Mouse (Mus musculus) limb, embryonic 14.5 days (tissue): ENCODE measurements around the gene Best2. TPM values are rescaled to one million over a fixed set of nuclear protein-coding genes. Genes with fewer than 3 reads are reported as not detected.
A peak's percentile ranks its signal among the peaks of the same experiment; 100 is the strongest.

Source experiments
- ATAC-seq: fragments of 200-750 bp; cut with Nextera tagmentation; 2 replicates; pipeline ENCODE4 v1.8.0; 2017; ENCODE audit warnings: low read depth, moderate number of reproducible peaks, moderate TSS enrichment; ENCODE audit not compliant: low FRiP score
- DNase-seq: peaks from one replicate; pipeline ENCODE4 v3.0.0-alpha.2; 2015; ENCODE audit warnings: low spot score
- H3K27ac ChIP-seq: fragments of 300-500 bp; sonication (generic); replicated peaks from 2 replicates; pipeline ENCODE4 v1.5.1; 2014; ENCODE audit warnings: low read depth, mild to moderate bottlenecking, low read length, moderate library complexity, mixed read lengths
- H3K27me3 ChIP-seq: fragments of 300-500 bp; sonication (generic); 2 replicates; pipeline ENCODE4 v1.6.1; 2014; ENCODE audit warnings: low read length, mixed read lengths; ENCODE audit not compliant: control insufficient read depth, insufficient read depth
- H3K36me3 ChIP-seq: fragments of 300-500 bp; sonication (generic); 2 replicates; pipeline ENCODE4 v1.6.1; 2014; ENCODE audit warnings: mild to moderate bottlenecking, low read length, moderate library complexity, mixed read lengths; ENCODE audit not compliant: control insufficient read depth, insufficient read depth
- H3K4me1 ChIP-seq: fragments of 300-500 bp; sonication (generic); 2 replicates; pipeline ENCODE4 v1.6.1; 2014; ENCODE audit warnings: antibody characterized with exemption, low read length, mixed read lengths; ENCODE audit not compliant: control insufficient read depth, insufficient read depth
- H3K4me2 ChIP-seq: fragments of 300-500 bp; sonication (generic); replicated peaks from 2 replicates; pipeline ENCODE4 v1.6.1; 2014; ENCODE audit warnings: low read depth, mild to moderate bottlenecking, low read length, moderate library complexity; ENCODE audit not compliant: severe bottlenecking
- H3K4me3 ChIP-seq: fragments of 300-500 bp; sonication (generic); replicated peaks from 2 replicates; pipeline ENCODE4 v1.5.1; 2014; ENCODE audit warnings: low read length
- H3K9ac ChIP-seq: fragments of 300-500 bp; sonication (generic); 2 replicates; pipeline ENCODE4 v1.6.1; 2014; ENCODE audit warnings: mild to moderate bottlenecking, low read depth, low read length, moderate library complexity; ENCODE audit not compliant: severe bottlenecking
- H3K9me3 ChIP-seq: fragments of 300-500 bp; sonication (generic); 2 replicates; pipeline ENCODE4 v1.6.1; 2016; ENCODE audit warnings: low read length; ENCODE audit not compliant: control insufficient read depth
- POLR2A ChIP-seq: fragments of 200-500 bp; IDR thresholded peaks from 2 replicates; pipeline ENCODE4 v1.8.0; 2012; ENCODE audit warnings: inconsistent platforms, mild to moderate bottlenecking, moderate library complexity, borderline replicate concordance; ENCODE audit not compliant: insufficient read depth, insufficient read length; ENCODE audit errors: extremely low read depth
- WGBS: fragments of 180-500 bp; shearing (Covaris S2); extraction: QIAGEN DNeasy Blood & Tissue Kit; methylation state at CpG from one replicate; pipeline ENCODE4 v1.1.7; 2014; 5-methylcytosine and 5-hydroxymethylcytosine counted together
- polyA plus RNA-seq, 2 experiments: library from polyadenylated mRNA; depleted of rRNA in 1 of 2; stranded (reverse) in 1 of 2; unstranded in 1 of 2; fragments of >200 nt; fragmentation: Nextera tagmentation in 1 of 2; extraction: Ambion mirVana in 1 of 2; gene quantifications; 2 replicates each; pipeline versions ENCODE4 v1.2.1 to v1.2.3; 2012 to 2014

Best2 gene
- polyA plus RNA-seq, 2 experiments: 0.15 TPM; not detected in 1

GRCm38 (mm10) chr8:84987388-84987787, 26.9 kb downstream of the Best2 start:
- no peak for TF ChIP-seq POLR2A
- no peak overlapping the region for H3K9ac ChIP-seq
- ATAC-seq: no peak
- no peak overlapping the region for H3K27ac ChIP-seq
- H3K4me1 ChIP-seq: peaks cover 23% of the 10 kb centered on the region
- no peak overlapping the region for H3K4me3 ChIP-seq
- H3K27me3 ChIP-seq: no peaks in the 10 kb centered on the region
- no peak for DNase-seq
- H3K4me2 ChIP-seq: no peak overlapping the region
- no peaks in the 10 kb centered on the region for H3K36me3 ChIP-seq
- no peaks in the 10 kb centered on the region for H3K9me3 ChIP-seq
- 81% methylated on average over 5 of the region's 5 CpGs for whole genome bisulfite sequencing

DNA sequence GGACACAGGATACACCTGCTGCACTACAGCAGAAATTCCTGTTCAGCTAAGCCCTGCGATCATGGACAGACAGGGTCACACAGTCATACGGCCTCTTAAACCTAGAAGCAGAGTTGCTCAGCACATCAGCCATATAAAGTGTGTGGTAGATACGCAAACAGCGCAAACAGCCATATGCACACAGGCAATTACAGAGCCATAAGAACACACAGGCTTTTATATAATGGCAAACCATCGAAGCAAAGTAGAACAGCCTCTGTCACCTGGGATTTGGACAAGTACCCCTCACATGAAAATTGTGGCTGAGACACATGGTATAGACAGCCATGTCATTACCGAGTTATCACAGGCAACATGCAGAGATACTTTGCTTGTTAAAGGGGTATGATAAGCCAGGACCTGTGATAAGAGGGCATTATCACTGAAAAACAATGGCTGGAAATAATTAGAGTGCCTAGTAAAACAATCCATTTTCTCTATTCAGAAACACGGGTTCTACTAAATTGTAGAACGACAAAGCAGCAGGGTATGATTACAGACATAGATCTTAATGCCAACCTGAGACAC, 27.9 kb downstream of the Best2 start:
- no peaks in the 10 kb centered on the region for H3K9me3 ChIP-seq
- H3K9ac ChIP-seq: peak overlapping the region; percentile 42
- H3K4me1 ChIP-seq: peaks cover 23% of the 10 kb centered on the region
- ATAC-seq (no peak), DNase-seq (no peak)
- H3K4me3 ChIP-seq: peak overlapping the region; percentile 37
- no peaks in the 10 kb centered on the region for H3K36me3 ChIP-seq
- WGBS: 20% methylated on average over 8 of the region's 8 CpGs
- H3K27ac ChIP-seq: no peak overlapping the region; the same call in 1 of the 2 replicates
- TF ChIP-seq POLR2A: no peak
- H3K27me3 ChIP-seq: no peaks in the 10 kb centered on the region
- peak overlapping the region; percentile 89 for H3K4me2 ChIP-seq

DNA sequence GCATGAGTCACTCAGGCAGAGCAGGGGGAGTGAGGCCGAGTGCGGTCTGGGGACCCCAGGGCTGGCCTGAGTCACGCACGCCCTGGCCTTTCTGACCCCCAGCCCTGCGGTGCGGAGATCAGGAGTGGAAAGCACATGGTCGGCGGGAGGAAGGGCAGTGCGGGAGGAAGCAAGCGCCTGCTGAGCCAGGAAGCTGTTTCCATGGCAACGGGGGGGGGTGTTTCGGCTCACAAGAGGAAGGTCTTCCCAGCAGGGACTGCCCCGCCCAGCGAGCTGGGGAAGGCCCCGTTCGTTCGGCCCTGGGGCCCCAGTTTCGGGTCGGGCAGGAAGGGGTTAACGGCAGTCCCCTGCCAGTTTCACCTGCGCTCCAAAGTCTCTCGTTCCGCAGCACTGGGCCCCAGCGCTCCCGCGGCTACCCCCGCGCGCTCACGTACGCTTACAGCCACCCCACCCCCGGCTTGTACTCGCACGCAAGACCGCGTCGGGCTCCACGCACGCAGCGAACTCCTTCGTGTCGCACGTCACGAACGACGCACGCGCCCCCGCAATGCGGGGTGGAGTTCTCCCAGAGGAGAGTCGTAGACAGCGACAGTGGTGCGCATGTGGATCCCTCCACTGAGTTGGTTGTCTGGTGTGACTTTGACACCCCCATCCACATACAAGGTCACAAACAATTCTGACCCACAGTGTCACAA, 28.5 kb downstream of the Best2 start:
- peak overlapping the region; percentile 42 for H3K9ac ChIP-seq
- ATAC-seq: no peak
- peak overlapping the region; percentile 52; the same call in 1 of the 2 replicates for H3K27ac ChIP-seq
- 1% methylated on average over 52 of the region's 53 CpGs for WGBS
- H3K9me3 ChIP-seq: no peaks in the 10 kb centered on the region
- peak overlapping the region; percentile 89 for H3K4me2 ChIP-seq
- no peak for TF ChIP-seq POLR2A
- no peaks in the 10 kb centered on the region for H3K36me3 ChIP-seq
- DNase-seq: peak; percentile 74
- peaks cover 26% of the 10 kb centered on the region for H3K4me1 ChIP-seq
- peak overlapping the region; percentile 37 for H3K4me3 ChIP-seq
- H3K27me3 ChIP-seq: no peaks in the 10 kb centered on the region

GRCm38 (mm10) chr8:84985049-84985683, 29.2 kb downstream of the Best2 start:
- Histone ChIP-seq H3K27me3 (no peaks in the 10 kb centered on the region), H3K4me3 (peak overlapping the region; percentile 37), H3K9ac (peak overlapping the region; percentile 42), H3K9me3 (no peaks in the 10 kb centered on the region), H3K4me2 (peak overlapping the region; percentile 89), H3K36me3 (no peaks in the 10 kb centered on the region), H3K4me1 (peaks cover 29% of the 10 kb centered on the region), H3K27ac (no peak overlapping the region)
- ATAC-seq (no peak), DNase-seq (no peak)
- WGBS: under 1% methylated on average over 23 of the region's 23 CpGs
- TF ChIP-seq POLR2A: no peak

GRCm38 (mm10) chr8:84984294-84985048, 29.9 kb downstream of the Best2 start:
- TF ChIP-seq POLR2A: no peak
- no peaks in the 10 kb centered on the region for H3K36me3 ChIP-seq
- no peak overlapping the region for H3K9ac ChIP-seq
- H3K9me3 ChIP-seq: no peaks in the 10 kb centered on the region
- no peaks in the 10 kb centered on the region for H3K27me3 ChIP-seq
- H3K4me2 ChIP-seq: peak overlapping the region; percentile 89
- H3K27ac ChIP-seq: no peak overlapping the region; the same call in 1 of the 2 replicates
- ATAC-seq: no peak
- 10% methylated on average over 16 of the region's 16 CpGs for WGBS
- H3K4me3 ChIP-seq: no peak overlapping the region
- DNase-seq: no peak
- peaks cover 31% of the 10 kb centered on the region for H3K4me1 ChIP-seq
